Mouse (Mus musculus) c-Kit-positive CD71-positive TER-119-negative erythroid progenitor cells, embryonic 14.5 days (primary cell): ENCODE measurements around the gene Gins2.

ENCODE experiments used
- DNase-seq: peaks from one replicate; pipeline ENCODE4 v3.0.0-alpha.2; 2013; ENCODE audit warnings: low read depth

The Gins2 gene

DNA sequence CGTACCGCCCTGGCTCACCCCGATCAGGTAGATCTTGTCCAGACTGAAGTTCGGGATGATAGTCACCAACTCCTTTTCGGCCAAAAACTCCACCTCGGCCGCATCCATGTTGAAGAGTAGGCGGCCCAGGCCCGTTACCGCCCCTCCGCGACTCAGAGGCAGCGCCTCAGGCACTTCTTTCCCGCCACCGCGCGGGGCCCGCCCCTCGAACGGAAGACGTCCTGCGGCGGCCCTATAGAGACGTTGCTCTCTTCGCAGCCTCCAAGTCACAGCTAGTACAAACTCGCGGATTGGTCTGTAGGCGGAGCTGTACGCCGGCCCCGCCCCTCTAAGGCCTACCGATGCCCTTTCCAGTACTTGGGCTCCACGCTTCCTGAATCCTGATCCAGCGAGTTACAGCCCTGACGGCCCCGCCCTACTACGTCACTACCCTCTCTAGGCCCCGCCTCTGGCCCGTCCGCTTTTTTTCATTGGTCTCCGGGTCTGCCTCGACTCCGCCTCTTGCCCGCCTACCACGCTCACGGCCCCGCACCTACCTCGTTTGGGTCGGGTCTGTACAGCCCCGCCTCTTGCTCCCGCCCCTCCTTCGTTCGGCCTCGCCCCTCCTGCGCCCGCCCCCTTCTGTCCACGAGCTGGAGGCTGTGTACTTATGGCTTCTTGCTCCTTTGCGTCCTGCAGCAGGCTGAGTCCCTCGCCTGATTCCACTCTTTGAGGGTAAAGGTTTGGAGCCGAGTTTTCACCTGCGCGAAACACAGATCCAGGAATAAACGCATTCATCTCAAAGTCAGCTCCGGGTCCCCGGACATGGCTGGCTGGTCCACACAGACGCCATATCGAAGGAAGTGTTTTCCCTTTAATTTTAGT lies at the start of gene Gins2:
TSS of gene Gins2 (minus strand) at position 397 of the 864 bp plus-strand sequence.
- peak; percentile 98 for DNase-seq

DNA sequence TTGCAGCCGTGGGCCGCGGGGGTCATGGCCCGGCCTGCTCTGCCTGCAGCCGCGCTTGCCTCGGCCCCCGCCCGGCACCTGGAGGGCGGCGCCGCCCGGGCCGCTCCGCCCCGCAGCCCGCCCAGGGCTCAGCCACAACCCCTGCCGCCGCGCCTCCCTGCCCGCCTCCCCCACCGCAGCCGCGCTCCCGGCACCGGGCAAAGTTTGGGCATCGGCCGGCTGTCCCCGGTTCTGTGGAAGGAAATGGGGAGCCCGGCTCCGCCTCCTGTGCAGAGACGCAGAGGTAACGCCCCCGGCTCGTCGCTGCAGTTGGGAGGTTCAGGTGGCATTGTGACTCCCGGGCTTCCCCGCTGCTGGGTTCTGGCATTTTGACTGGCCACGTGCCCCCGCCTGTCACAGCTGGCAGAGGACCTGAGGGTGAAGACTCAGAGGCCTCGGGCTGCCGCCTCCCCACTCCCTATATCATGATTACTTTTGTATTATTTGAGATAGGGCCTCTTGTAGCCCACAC lies 45.3 kb upstream of the Gins2 start:
- peak; percentile 22 for DNase-seq

DNA sequence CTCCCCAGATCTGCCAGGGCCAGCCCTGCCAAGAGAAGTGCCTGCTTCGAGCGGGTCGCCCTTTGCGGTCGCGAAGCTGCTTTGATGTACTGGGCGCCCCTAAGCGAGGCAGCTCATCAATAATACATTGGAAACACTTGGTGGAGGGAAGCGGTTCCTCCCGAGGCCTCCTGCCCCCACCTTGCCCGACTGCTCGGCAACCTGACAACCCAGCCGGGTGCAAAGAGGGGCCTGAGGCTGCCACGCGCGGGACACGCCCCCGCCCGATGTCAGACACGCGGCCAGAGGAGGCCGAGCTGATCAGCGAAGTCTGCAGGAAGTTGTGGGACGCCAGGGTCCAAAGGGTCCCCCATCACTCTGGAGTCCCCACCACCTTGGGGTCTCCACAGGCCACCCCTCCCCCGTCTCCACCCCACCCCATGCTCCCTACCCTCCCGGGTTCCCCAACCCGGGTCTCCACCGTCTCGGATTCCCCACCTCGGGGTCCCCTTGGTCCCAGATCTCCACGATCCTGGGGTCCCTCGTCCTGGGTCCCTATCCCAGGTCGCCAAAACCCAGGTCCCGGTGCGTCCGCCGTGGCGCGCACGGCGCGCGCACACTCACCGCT lies 44.7 kb upstream of the Gins2 start:
- DNase-seq, result no peak

DNA sequence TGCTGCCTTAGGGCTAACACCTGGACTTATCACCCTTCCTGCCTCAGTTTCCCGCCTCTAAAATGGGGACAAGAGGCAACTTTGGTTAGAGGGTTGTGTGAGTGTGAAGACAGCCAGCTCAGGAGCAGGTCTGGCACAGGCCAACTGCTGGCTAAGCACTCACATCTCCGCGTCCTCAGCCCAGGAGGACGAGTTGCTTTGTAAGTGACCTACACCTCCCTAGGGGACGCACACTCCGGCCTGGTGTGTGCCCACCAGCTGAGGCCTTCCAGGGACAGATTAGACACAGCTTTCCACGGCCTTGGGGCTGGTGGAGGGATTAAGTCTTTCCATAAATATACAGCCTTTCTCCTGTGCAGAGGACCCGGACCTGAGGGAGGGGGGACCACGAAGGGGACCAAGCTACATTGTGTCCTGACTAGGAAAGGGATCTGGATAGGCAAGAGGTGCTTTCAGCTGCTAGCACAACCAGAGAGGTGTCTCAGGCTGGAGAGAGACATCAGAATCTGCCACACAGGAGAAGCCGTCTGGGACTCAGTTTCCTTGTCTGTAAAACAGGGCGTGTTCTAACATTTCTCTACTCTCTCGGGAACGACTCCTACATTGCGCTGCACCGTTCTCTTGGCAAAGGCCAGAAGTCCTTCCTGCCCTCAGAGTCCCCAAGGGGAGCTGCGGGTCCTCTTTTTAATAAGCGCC lies 44.0 kb upstream of the Gins2 start:
- DNase-seq, result no peak

DNA sequence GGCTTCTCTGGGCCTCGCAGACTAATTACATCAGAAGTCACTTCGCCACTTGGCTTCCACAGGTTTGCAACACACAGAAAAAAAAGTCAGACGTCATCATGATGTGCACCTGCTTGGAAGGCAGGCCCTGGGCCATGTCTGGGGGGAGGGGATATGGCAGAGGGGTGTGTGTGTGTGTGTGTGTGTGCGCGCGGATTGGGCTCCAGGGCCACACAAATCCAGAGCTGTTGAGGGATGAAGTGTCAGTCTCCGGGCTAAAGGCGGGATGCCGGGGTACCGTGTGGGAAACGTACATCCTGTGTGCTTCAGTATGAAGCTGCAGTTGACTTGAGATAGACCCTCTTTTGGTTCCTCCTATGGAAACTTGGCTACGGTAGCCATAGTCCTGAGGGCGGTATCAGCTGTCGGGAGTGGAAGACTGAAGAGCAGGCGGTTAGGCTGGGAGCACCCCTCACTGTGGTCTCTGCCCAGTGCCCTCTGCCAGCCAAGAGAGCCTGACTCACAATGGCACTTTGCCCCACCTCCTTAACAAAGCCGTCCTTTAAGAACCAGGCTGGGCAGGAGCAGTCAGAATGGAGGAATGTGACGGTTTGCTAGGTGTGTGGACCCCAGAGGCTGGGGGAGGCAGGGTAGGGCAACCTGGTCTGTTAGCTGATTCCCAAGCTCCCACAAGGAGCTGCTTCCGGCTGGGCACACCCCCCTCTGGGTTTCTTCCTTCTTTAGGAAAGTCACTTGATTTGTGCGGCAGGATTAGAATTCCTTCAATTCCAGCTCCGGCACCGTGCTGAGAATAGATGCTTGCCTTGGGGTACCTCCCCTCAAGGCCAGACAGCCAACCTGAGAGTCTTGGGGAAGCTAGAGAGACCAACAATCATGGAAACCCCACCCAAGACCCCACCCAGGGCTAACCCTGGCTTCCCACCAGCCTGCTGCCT lies 42.6 kb upstream of the Gins2 start:
- no peak for DNase-seq

DNA sequence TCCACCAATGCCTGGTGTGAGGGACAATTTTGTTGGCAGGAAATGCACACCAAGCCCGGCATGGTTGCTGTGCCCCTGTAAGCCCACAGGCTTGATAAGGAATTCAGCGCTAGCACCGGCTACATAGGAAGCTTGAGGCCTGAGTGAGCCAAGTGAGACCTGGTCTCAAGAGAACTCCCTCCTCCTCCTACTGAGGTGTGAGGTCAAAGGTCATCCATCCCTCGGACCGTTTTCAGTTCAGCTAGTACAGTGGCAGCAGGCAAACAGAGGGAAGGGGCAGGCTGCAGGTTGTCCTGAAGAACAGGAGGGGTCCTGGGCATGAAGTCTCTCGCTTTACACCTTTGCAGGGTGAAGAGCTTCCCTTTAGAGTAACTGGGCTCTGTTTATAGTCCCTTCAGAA lies 41.7 kb upstream of the Gins2 start:
- no peak for DNase-seq

DNA sequence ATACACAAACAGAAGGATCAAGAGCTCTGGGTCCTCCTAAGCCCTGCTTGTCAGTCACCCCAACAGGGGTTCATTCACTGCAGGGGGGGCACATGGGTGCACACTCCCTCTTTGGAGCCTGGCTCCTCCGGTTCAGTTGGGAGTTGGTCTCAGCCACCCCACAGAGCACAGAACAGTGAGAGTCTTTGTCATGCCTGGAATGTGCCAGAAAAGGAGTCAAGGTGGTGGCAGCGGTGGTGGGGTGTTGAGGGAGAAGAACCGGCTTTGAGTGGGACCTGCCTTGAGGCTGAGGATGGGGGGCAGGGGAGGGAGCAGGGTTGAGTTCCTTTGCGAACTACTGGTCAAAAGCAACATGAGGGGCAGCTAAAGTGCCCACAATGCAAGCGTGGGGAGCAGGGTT lies 40.9 kb upstream of the Gins2 start:
- DNase-seq, result no peak

DNA sequence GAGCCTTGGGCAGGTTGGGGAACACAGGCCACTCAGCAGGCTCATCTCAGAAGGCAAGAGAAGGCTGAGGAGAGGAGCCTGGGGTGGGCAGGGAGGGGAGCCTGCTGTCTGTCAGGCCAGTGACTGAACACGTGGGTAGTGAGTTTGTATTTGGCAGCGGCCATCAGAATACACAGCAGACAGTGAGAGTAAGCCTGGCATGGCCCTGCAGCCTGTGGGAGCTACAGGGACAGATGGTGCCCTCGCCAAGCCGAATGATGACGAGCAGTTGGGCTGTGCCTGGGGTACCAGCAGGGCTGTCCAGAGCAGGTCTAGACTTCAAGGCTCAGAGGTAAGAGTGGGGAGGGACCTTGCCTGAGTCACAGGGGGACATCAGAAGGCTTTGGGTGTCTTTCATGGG lies 38.2 kb upstream of the Gins2 start:
- DNase-seq, result no peak

DNA sequence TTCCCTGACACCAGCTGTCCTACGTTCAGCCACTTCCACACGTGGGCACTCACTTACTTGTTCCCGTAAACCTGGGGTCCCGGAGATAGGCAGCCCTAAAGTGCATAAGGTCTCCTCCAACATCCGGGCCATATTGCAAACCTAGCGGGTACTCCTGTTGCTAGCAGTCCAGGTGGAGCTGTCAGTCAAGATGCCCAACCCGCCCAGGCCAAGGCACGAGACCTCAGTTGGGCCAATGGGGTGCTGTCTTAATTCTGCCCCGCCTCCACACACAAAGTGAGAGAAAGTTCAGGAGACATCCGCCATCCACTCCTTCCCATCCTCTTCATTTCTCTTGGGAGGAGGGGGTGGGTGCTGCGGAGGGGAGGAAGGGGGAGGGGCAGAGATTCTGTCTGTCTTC lies 37.4 kb upstream of the Gins2 start:
- DNase-seq, result no peak

DNA sequence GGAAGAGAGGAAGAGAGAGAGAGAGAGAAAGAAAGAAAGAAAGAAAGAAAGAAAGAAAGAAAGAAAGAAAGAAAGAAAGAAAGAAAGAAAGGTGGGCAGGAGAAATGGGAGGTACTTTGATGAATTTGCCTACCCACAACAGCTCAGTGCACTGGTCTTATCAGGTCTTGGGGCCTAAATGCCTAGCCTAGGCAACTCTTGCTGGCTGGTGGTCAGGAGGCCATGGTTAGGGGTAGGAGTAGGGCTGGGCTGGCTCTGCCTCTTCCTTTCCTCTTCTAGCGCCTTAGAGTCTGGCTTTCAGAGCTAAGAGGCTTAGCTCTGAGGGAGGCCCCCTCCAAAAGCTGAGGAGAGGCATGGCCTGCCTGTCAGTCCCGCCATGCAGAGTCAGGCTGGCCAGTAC lies 34.5 kb upstream of the Gins2 start:
- DNase-seq, result no peak

DNA sequence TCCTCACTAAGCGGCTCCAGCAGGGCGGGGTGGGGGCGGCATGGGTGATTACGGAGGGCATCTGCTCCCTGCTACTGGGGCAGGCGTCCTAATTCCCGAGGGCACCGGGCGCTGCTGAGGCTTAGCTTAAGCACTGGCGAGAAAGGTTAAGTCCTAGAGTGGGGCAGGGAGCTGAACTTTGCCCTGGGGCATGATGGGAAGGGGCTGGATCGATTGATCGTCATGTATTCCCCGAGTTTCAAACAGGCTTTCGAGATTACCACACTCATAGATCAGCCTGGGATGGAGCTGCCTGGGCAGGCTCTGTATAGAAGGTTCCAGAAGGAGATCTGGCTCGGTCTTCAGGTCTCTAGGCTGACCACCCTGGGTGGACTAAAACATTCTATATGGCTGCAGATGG lies 33.1 kb upstream of the Gins2 start:
- no peak for DNase-seq

DNA sequence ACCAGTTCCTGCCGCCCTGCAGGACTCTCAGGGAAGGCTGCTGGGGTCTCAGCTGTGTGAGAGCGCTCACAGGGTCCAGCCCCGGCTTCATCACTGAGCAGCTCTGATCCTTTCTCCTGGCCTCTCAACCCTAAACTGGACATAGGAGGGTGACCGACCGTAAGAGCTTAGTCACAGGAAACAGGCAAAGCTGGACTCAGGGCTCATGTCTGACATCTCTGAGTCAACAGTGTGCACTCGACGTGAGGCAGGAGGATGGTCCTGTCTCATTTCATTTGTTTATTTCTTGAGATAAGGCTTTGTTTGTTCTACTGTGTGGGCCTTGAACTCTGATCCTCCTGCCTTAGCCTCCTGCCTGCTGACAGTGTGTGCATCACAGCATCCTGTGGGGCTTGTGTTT lies 31.3 kb upstream of the Gins2 start:
- DNase-seq, result no peak

DNA sequence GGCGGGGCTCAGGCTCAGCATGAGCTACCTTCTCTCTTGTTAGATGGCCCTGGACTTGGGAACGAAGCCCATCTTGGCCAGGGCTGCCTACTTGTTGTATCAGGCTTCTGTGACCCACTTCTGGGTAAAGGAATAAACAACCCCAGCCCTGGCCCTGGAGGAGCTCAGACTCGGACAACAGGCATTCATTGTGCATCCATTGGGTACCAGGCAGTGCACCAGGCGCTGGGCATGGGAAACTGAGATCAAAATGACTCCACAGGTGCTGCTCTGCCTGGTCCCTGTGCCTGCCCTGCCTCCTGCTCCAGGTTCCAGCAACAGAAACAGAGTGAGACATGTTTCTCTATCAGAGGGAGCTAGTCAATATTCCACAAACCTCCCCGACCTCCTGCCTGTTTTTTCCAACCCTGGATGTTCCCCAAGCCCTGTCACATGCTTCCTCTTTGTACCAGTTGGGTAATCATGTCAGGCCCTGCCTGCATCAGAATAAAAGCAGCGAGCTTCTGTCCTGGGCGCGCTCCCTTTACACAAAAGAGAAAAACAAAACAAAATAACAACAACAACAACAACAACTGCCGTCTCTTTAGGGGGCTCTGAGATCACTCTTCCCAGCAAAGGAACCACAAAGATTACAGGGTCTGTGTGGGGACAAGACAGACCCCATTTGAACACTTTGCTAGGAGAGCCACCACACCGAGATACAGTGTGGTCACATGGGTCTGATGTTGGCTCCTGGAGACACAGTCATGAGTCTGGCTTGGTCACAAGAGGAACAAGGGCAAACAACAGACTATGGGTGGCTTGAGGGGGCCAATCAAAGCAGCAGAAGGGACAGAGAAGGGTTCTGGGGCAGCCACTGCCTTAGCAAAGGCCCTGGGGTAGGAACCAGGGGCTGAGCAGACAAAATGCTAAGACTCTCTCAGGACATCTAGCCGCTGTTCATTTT lies 30.4 kb upstream of the Gins2 start:
- DNase-seq, result no peak

DNA sequence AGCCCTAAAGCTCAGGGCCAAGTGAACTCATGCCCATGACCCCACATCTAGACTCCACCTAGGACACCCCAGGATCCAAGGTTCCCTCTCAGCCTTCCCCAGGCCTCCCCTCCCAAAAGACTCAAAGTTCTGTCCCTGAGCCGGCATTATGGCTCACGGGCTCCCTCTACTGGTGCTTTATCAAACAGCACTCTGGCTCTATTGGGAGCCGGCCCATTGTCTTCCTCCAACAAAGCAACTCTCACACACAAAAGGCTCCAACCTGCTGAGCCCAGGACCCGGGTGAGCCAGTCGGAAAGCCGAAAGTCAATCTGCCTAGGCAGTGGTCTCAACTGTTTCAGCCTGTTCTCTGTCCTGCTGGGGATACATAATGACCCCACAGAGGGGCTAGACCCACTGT lies 29.0 kb upstream of the Gins2 start:
- DNase-seq, result peak; percentile 59

DNA sequence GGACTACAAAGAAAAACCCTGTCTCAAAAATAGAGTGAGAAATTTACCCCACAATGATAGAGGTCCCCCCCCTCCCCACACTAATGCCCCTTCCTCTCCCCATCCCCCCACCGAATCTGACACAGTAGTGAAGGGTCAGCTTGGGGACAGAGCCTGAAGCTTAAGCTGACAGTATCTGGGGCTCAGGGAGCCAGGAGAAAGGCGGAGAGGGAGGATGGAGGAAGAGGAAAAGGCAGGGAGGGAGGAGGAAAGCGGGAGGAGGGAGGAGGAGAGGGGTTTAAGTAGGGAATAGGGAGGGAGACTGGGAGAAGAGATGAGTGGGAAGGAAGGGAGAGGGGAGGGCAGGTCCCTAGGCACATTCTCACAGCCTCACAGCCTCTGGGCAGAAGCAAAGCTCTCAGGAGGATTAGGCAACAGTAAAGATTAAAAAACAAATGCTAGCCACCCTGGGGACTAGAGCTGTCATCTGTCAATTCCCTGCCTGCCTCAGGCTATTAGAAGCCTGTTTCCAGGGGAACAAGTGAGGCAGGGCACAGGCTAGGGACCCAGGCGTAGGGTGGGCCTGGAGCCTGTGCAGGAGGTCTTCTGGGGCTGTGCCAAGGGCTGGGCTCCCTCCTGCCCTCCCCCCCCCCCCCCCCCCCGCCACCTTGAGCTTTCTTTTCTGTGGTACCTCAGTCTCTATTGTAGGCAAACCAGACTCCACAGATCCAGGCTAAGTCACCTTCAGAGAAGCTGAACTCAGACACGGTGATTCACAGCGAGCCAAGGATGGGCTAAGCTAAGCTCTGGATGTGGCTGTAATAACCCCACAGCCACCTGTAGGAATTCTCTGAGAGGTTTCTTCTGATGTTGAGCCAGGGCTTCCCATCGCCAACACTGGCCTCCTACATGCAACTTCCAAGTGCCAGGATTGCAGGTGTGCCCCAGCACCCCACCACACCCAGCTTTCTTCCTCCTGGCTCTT lies 27.8 kb upstream of the Gins2 start:
- DNase-seq, result no peak

DNA sequence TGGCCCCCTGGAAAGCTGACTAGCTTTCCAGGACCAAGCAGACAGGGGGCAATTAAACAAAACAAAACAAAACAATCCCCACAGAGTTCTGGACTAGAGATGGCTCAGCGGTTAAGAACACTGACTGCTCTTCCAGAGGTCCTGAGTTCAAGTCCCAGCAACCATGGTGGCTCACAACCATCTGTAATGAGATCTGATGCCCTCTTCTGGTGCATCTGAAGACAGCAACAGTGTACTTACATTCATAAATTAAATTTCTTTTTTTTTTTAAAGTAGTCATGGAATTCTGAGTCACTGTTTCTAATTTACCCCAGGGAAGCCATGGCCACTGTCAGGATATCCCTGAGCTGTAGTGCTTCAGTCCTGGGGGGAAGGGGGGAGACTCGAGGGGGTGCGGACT lies 25.4 kb upstream of the Gins2 start:
- no peak for DNase-seq

DNA sequence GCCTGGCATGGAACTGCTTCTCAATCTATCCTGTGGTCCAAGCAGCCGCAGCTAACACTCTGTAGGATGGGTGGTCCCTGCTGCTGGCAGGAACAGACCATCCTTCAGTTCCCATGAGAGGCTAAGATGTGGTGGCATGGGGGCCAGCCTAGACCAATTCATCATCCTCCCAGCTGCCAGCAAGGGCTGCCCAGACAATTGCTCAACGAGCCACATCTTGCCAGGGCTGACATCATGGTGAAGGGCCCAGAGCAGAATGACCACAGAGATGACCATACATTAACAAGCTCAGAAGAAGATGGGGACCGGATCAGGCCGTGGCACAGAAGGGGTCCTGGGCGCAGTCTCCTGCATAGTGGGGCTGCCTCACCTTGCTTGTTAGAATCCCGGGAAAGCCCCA lies 21.7 kb upstream of the Gins2 start:
- DNase-seq, result no peak

DNA sequence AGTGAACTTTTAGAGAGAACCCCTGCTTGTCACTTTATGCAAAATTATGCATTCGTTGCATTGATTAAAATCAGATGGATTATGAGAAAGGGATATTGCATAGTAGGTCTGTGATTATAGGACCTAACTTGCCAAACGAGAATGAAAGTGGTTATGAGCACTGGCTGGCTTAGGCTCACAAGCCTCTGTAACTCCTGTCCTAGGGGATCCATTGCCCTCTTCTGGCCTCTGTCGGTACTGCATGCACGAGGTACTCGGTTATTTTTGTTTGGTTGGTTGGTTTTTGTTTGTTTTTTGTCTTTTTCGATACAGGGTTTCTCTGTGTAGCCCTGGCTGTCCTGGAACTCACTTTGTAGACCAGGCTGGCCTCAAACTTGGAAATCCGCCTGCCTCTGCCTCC lies 18.8 kb upstream of the Gins2 start:
- DNase-seq, result peak; percentile 66

DNA sequence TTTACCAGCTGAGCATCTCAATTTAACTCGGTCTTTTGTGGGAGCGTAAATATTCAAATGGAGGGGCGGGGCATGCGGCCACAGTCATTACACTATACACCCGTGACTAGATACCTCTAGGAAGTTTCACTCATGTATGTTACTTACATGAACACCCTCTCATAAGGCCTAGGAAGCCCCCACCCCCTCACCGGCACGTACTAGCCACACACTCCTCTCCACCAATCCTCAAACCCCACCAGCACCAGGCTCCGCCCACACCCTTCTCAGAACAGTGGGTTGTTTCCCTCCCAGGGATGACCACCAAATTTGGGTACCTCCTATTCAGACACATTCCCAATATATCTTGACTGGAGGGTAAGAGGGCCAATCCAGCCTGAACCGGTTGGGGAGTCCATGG lies 18.4 kb upstream of the Gins2 start:
- DNase-seq, result no peak

DNA sequence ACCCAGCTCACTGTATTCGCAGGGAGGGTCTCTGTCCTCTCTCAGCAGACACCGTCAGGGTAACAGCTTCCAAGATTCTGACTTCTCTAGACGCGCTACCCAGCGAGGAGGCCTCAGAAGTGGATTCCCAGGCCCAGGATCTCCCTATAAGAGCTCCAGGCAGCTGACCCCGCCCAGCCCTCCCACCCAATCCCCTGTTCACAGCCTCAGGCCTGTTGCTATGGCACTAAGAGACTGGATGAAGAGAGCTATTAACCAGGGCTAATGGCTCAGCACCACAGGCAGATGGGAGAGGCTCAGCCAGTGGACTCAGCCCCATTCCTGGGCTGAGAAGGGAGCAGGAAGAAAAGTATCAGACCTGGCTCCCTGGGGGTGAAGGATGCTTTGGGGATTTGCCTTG lies 13.6 kb upstream of the Gins2 start:
- no peak for DNase-seq
